Mouse (Mus musculus) brain, adult 2 months (tissue): ENCODE measurements at regions not wholly inside any gene's neighbourhood (a gene's known extent, or its start where the extent isn't known, plus 50 kb on each side); places are given as distances from the start of the nearest gene placed in this dataset.

ENCODE experiments used
- DNase-seq: peaks from one replicate; pipeline ENCODE4 v3.0.0; 2011; ENCODE audit warnings: low read depth, low spot score

DNA sequence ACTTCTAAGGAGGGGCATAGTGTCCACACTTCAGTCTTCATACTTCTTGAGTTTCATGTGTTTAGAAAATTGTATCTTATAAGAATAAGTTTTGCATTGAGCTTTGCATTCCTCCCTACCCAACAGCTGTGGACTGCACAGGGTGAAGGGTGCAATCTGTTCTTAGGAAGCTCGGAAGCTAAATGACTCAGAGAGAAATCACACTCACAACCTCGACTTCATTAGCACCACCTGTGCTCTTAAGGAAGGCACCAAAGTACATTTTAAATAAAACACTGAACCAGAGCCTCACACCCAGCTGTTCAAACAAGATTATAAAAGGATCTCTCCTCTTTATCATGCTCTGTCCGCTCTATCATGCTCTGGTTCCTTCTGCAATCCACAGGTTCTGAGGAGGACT lies 110.1 kb upstream of the Actbl2 start:
- DNase-seq, result peak; percentile 79

DNA sequence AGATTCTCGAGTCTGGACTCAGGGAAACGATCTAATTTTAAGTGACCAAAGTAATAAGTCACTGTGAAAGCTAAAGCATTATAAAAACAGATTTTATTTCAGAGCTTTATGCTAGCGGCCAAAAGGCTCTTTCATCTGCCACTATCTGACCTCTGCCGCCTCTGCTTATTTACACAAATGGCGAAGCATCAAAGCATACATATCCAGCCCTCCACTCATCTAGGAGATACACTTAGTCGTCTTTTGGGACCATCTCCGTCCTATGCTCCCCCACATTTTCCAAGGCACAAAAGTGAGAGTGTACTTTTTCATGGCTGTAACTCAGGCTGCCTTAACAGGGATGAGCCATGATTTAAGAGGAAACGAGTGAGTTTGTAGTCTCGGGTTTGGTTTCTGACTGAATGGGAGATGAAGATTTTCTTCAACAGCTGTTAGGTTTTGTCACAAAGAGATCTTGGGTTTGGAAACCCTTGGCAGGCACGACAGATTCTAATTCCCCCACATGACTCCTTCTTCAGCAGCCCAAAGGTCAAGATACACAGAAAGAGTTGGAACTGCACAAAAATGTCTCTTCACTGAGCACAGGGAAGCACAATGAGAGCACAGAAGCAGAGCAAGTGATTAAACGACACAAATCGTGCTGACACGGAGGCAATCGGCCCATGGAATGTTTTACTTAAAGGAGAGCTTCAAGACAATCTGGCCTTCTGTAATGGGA lies 96.7 kb upstream of the Actbl2 start:
- DNase-seq, result no peak

DNA sequence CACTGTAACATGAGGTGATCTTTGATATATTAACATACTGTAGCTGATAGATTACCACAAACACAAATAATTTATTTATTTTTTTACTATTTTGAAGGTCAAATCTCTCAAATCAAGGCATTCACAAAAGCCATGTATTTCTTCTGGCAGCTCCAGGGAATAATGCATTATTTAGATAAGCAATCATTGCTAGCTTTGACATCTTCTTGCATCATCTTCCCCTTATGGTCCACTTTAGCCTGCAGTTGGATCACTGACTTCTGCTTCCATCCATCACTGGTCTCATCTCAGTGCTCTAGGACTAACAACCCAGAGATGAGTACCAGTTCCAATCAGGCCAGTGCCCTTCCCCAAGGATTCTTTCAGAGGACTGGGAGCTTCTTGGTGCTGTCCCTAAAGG lies 95.3 kb upstream of the Actbl2 start:
- DNase-seq, result no peak

DNA sequence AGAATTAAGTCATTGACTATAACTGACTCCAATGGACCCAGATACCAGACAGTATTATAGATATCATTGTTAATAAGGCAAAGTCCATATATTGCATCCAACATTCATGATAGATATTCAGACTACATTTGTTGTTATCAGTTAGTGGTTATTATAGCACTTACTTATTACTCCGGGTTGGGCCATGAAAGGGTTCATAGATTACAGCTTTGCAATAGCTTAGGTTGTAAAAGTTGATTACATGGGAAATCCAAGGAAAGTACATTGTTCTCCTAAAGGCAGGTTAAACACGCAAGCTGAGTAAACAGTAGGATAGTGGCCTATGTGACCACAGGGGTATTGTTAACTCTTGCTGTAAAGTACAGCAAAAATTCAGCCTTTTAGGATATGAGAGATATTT lies 89.3 kb upstream of the Actbl2 start:
- DNase-seq, result no peak

DNA sequence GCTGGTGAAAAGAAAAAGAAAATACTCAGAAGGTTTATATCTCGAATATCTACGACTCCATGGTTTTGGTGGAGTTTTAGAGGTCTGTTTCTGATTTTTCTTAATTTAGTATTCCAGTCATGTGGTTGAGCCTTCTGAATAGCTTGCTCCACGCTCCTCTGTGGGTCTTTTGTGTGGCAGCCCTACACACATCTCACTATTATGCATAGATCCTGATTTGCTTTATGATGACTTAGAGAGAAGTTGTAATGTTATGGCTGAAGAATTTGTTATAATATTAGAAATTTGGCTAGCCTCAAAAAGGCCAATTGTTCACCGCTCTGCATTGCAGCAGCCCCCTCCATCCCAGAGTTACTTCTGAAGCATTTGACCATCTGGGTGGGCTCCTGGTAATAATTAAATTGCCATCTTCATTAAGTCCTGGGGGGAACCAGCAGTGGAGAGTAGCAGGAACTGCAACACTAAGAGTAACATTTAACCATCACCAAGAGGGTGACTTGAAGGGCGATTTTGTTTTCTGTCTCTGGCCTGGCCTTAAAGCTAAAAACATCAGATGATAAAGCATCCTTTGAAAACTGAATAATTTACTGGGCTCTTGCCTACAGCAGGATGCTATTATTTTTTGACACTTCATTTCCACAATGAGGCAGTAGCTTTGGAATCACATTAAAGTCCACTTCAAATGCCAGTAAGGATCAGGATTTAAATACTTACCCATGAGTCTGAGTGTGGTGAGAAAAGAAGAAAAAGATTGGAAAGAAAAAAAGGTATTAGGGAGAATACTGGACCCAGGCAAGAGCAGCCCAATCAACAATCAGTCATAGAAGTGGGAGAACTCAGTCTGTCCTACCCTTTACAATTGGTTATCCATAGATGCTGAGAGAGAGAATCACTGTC lies 84.3 kb upstream of the Actbl2 start:
- DNase-seq, result no peak

DNA sequence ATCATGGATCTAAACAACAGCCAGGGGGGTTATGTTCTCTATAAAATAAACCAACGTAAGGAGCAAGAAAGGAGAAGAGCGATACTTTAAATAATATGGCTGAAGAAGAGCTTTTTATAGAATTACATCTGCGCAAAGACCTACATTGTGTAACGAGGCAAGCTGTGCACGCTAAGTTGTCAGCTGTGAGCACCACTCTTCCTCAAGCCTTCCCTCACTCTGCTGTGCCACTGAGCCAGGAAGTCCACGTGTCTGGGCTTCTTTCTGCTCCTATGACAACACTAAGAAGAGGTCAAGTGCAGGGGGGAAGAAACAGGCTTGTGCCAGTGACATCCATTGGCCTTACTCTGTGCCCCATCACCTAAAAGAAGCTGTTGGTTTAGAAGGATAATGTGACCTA lies 75.6 kb upstream of the Actbl2 start:
- peak; percentile 78 for DNase-seq

DNA sequence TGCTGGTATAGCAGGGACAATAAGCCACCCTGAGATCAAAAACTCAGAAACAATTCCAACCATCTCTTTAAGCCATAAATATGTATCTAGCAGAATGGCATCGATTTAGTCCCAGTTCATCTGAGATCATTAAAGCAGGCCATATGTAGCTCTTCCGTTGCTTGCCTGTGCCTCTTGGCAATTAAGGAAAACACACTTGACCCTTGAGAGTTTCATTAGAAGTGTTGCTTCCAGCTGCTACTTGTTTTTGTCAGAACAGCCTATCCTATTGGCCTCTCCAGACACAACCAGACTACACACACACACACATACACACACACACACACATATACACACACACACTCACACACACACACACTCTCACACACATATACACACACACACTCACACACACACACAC lies 71.5 kb upstream of the Actbl2 start:
- DNase-seq, result no peak

DNA sequence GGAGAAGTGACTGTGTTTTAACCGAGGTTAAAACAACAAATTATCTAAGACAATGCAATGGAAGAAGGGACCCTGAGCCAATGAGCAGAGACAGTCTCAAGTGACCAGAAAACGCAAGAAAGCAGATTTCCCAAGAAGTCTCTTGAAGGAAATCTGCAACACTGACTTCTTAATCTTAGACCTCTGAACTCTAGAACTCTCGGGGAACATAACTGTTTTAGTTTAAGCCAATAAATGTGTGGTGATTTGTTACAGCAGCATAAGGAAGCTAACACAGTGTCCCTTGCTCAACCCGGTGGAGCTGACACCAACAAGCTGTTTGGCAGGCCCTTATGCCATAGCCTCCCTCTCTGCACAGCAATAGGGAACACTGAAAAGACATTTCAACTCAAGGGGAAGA lies 69.0 kb upstream of the Actbl2 start:
- DNase-seq, result no peak

DNA sequence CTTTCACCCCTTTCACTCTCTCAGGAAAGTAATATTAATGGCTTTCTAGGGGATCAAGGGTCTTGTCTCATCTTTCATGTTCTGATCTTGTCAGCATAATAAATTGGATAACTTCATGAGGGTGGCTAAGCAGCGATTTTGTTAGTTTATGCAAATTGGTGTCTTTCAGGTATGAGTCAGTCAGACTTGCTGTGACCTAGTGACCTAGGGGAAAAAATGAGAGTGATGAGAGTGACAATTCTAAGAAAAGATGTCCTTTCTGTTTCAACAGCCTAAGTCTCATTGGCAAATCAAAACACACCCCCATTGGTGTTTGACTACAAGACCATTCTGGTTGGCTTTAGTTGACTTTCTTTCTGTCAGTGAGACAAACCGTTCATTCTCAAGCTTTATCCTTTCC lies 68.0 kb upstream of the Actbl2 start:
- no peak for DNase-seq

DNA sequence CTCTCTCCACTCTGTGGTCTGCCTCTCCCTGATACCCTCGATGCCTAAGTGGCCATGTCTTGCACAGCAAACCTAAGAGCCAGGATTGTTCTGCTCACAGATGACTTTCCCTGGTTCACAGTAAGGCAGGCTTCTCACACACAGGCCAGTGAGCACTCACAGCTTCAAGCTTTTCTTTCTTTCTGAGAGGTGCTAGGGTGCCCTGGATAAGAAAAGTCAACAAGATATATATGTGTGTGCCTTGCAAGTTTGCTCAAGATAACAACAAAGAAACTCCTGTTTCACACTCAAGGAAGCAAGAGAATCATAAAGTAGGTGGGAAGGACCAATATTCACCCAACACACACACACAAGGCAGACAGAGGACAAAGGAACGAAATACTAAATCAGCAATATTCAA lies 60.9 kb upstream of the Actbl2 start:
- no peak for DNase-seq

DNA sequence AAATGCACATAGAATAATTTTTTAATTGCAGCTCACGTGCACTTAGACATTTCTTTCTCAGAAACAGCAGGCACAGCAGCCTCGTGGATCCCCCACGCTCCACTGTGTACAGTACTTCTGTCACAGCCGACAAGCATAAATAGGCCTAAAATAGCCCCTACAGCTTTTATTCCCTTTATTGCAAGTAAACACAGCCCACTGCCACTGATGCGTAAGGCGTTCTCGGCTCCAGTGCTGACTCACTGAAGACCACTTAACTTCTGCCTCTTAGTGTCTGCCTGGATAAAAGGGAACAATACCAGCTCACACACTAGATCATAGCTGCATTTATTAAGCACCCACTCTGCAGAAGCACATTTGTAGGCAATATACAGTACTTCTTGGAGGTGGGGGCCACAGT lies 60.5 kb upstream of the Actbl2 start:
- peak; percentile 76 for DNase-seq

DNA sequence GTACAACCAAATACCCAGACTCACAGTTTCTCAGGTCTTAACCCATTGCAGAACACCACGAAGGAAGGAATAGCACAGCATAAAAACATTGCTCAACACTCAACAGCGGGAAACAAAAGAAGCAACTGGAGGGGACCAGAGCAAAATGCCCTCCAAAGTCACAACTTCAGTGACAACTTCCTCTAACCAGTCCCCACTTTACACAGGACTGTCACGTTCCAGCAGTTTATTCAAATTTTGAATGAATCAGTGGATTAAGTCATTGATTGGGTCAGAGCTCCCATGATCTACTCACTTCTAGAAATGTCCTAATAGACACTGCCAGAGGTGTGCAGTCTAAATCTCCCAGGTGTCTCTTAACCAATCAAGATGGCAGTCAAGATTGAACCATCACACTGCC lies 53.3 kb upstream of the Actbl2 start:
- DNase-seq, result no peak

DNA sequence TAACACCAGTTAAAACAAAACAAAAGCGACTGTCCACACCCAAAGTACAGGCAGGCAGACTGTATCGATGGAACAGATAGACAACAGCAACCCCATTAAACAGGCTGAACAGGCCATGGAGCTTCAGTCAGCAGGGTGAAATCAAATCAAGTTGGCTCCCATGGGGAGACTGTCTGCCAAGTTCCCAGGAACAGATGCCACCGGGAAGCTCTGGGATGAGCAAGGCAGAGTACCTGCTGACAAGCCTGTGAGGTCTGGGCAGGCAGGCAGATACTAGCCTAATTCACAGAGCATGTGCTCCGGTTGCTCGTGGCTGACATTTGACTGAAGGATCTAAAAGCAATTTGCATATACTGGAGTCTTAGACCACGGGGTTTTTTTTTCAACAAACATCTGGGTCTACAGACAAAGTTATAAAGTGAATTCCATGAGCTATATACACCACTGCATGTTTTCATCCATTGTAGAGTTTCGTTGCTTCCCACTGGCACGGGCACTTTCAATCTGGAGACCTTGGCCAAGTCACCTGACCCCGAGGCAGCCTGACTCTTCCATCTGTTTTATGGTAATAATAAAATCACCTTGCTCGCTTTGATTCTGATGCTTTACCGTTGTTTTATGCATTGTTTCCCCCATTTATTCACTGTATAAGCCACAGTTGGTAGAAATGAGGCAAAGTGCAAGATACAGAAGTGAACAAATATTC lies 50.1 kb upstream of the Actbl2 start:
- DNase-seq, result peak; percentile 98
